Mouse (Mus musculus) MEL (cell line): ENCODE data around the gene Cbarp. TPM values are rescaled to one million over a fixed set of nuclear protein-coding genes. Genes with fewer than 3 reads are reported as not detected.

ENCODE experiments used
- DNase-seq: peaks from one replicate; pipeline ENCODE4 v3.0.0; 2011; ENCODE audit warnings: low read depth, low spot score
- H3K27ac ChIP-seq: 2 replicates; pipeline ENCODE4 v1.5.1; 2012; ENCODE audit warnings: low read depth, mild to moderate bottlenecking, control low read depth, low read length, moderate library complexity; ENCODE audit not compliant: control insufficient read depth
- H3K27me3 ChIP-seq, 2 experiments: fragments of 150-350 bp in 1 of 2; sonication (generic) in 1 of 2; 2 replicates each; pipeline ENCODE4 v1.6.1; 2012; ENCODE audit warnings: low read length in 2 of 2, mild to moderate bottlenecking in 2 of 2, improper control_type of control experiment in 1 of 2, moderate library complexity in 1 of 2; ENCODE audit not compliant: insufficient read depth in 2 of 2, control insufficient read depth in 1 of 2
- H3K36me3 ChIP-seq, 2 experiments: 2 replicates each; pipeline ENCODE4 v1.6.1; 2012 to 2014; ENCODE audit warnings: low read length in 2 of 2, improper control_type of control experiment in 1 of 2, inconsistent platforms in 1 of 2, mild to moderate bottlenecking in 1 of 2; ENCODE audit not compliant: insufficient read depth in 2 of 2, control insufficient read depth in 1 of 2
- H3K4me1 ChIP-seq, 2 experiments: fragments of 150-350 bp in 1 of 2; sonication (generic) in 1 of 2; 2 replicates each; pipeline ENCODE4 v1.6.1; 2012; ENCODE audit warnings: low read length in 2 of 2, improper control_type of control experiment in 1 of 2, mild to moderate bottlenecking in 1 of 2; ENCODE audit not compliant: insufficient read depth in 2 of 2, control insufficient read depth in 1 of 2
- H3K4me3 ChIP-seq, 2 experiments: fragments of 150-350 bp in 1 of 2; sonication (generic) in 1 of 2; 2 replicates each; pipeline ENCODE4 v1.5.1; 2012; ENCODE audit warnings: low read depth in 2 of 2, low read length in 2 of 2, mild to moderate bottlenecking in 2 of 2, moderate library complexity in 2 of 2, control low read depth in 1 of 2, improper control_type of control experiment in 1 of 2; ENCODE audit not compliant: control insufficient read depth in 1 of 2, insufficient read depth in 1 of 2
- H3K79me2 ChIP-seq: 2 replicates; pipeline ENCODE4 v1.6.1; 2012; ENCODE audit warnings: mild to moderate bottlenecking, low read length, moderate library complexity; ENCODE audit not compliant: control insufficient read depth, poor library complexity, insufficient read depth
- H3K9ac ChIP-seq: 2 replicates; pipeline ENCODE4 v1.6.1; 2012; ENCODE audit warnings: low read depth, mild to moderate bottlenecking, control low read depth, low read length, moderate library complexity; ENCODE audit not compliant: control insufficient read depth, poor library complexity, severe bottlenecking
- H3K9me3 ChIP-seq: fragments of 150-350 bp; sonication (generic); replicated peaks from 2 replicates; pipeline ENCODE4 v1.6.1; 2012; ENCODE audit warnings: mild to moderate bottlenecking, low read length, improper control_type of control experiment, moderate library complexity; ENCODE audit not compliant: insufficient read depth
- BHLHE40 ChIP-seq: IDR thresholded peaks from 2 replicates; pipeline ENCODE4 v1.6.1; 2012; ENCODE audit warnings: low read depth, mild to moderate bottlenecking, inconsistent platforms, low read length, improper control_type of control experiment, borderline replicate concordance
- CHD1 ChIP-seq: IDR thresholded peaks from 2 replicates; pipeline ENCODE4 v1.6.1; 2012; ENCODE audit warnings: low read depth, mild to moderate bottlenecking, inconsistent platforms, low read length, improper control_type of control experiment
- CTCF ChIP-seq, 3 experiments: IDR thresholded peaks in 2 of 3; conservative IDR thresholded peaks in 1 of 3; 2 replicates each; pipeline ENCODE4 v1.5.1; 2011 to 2012; ENCODE audit warnings: low read length in 3 of 3, low read depth in 2 of 3, mild to moderate bottlenecking in 2 of 3, improper control_type of control experiment in 1 of 3, inconsistent platforms in 1 of 3, mixed read lengths in 1 of 3, moderate library complexity in 1 of 3; ENCODE audit not compliant: control insufficient read depth in 1 of 3, insufficient read depth in 1 of 3, poor library complexity in 1 of 3, severe bottlenecking in 1 of 3
- ELF1 ChIP-seq: IDR thresholded peaks from 2 replicates; pipeline ENCODE4 v1.6.1; 2014; ENCODE audit warnings: low read depth, mild to moderate bottlenecking, inconsistent platforms, low read length, improper control_type of control experiment, moderate library complexity
- EP300 ChIP-seq, 2 experiments: IDR thresholded peaks; 2 replicates each; pipeline ENCODE4 v1.6.1; 2011; ENCODE audit warnings: improper control_type of control experiment in 2 of 2, low read length in 2 of 2, low read depth in 1 of 2, mild to moderate bottlenecking in 1 of 2
- ETS1 ChIP-seq: IDR thresholded peaks from 2 replicates; pipeline ENCODE4 v1.6.1; 2012; ENCODE audit warnings: low read depth, mild to moderate bottlenecking, inconsistent platforms, low read length, improper control_type of control experiment, moderate library complexity
- GABPA ChIP-seq: IDR thresholded peaks from 2 replicates; pipeline ENCODE4 v1.6.1; 2012; ENCODE audit warnings: low read depth, mild to moderate bottlenecking, inconsistent platforms, low read length, improper control_type of control experiment, moderate library complexity
- GATA1 ChIP-seq: IDR thresholded peaks from 2 replicates; pipeline ENCODE4 v1.6.1; 2011; ENCODE audit warnings: low read depth, low read length, improper control_type of control experiment
- HCFC1 ChIP-seq: IDR thresholded peaks from 2 replicates; pipeline ENCODE4 v1.6.1; 2012; ENCODE audit warnings: low read depth, mild to moderate bottlenecking, inconsistent platforms, low read length, improper control_type of control experiment, moderate library complexity
- JUND ChIP-seq: IDR thresholded peaks from 2 replicates; pipeline ENCODE4 v1.6.1; 2011; ENCODE audit warnings: low read depth, mild to moderate bottlenecking, improper control_type of control experiment, low read length
- KAT2A ChIP-seq: conservative IDR thresholded peaks from 2 replicates; pipeline ENCODE4 v1.6.1; 2012; ENCODE audit warnings: low read depth, low read length, improper control_type of control experiment, inconsistent platforms
- MAX ChIP-seq: IDR thresholded peaks from 2 replicates; pipeline ENCODE4 v1.6.1; 2011; ENCODE audit warnings: low read length, improper control_type of control experiment
- MAZ ChIP-seq: IDR thresholded peaks from 2 replicates; pipeline ENCODE4 v1.6.1; 2012; ENCODE audit warnings: low read depth, mild to moderate bottlenecking, inconsistent platforms, low read length, improper control_type of control experiment
- MEF2A ChIP-seq: IDR thresholded peaks from 2 replicates; pipeline ENCODE4 v1.6.1; 2014; ENCODE audit warnings: low read depth, mild to moderate bottlenecking, inconsistent platforms, low read length, improper control_type of control experiment; ENCODE audit not compliant: poor library complexity, insufficient replicate concordance, severe bottlenecking; ENCODE audit errors: extremely low read depth
- MXI1 ChIP-seq: IDR thresholded peaks from 2 replicates; pipeline ENCODE4 v1.6.1; 2011; ENCODE audit warnings: mild to moderate bottlenecking, low read depth, low read length, improper control_type of control experiment
- MYC ChIP-seq: IDR thresholded peaks from 2 replicates; pipeline ENCODE4 v1.6.1; 2011; ENCODE audit warnings: low read depth, mild to moderate bottlenecking, low read length, improper control_type of control experiment, moderate library complexity
- NELFE ChIP-seq: IDR thresholded peaks from 2 replicates; pipeline ENCODE4 v1.6.1; 2011; ENCODE audit warnings: low read depth, low read length, improper control_type of control experiment
- NRF1 ChIP-seq: IDR thresholded peaks from 2 replicates; pipeline ENCODE4 v1.6.1; 2014; ENCODE audit warnings: low read depth, mild to moderate bottlenecking, inconsistent platforms, low read length, improper control_type of control experiment, moderate library complexity; ENCODE audit not compliant: poor library complexity, insufficient read depth, severe bottlenecking
- POLR2A ChIP-seq, 2 experiments: IDR thresholded peaks; 2 replicates each; pipeline ENCODE4 v1.6.1; 2011 to 2012; ENCODE audit warnings: low read length in 2 of 2, mild to moderate bottlenecking in 2 of 2, control low read depth in 1 of 2, improper control_type of control experiment in 1 of 2, low read depth in 1 of 2, moderate library complexity in 1 of 2; ENCODE audit not compliant: control insufficient read depth in 1 of 2, insufficient read depth in 1 of 2, poor library complexity in 1 of 2
- POLR2AphosphoS2 ChIP-seq: IDR thresholded peaks from 2 replicates; pipeline ENCODE4 v1.6.1; 2011; ENCODE audit warnings: low read length, improper control_type of control experiment
- RAD21 ChIP-seq: IDR thresholded peaks from 2 replicates; pipeline ENCODE4 v1.6.1; 2011; ENCODE audit warnings: mild to moderate bottlenecking, low read depth, low read length, improper control_type of control experiment
- SIN3A ChIP-seq: IDR thresholded peaks from 2 replicates; pipeline ENCODE4 v1.6.1; 2012; ENCODE audit warnings: low read length, improper control_type of control experiment, inconsistent platforms
- TAL1 ChIP-seq: IDR thresholded peaks from 2 replicates; pipeline ENCODE4 v1.6.1; 2012; ENCODE audit warnings: mild to moderate bottlenecking, inconsistent platforms, low read length, moderate library complexity, mixed read lengths
- TBP ChIP-seq: IDR thresholded peaks from 2 replicates; pipeline ENCODE4 v1.8.0; 2011; ENCODE audit warnings: low read depth, low read length, improper control_type of control experiment
- TCF12 ChIP-seq: IDR thresholded peaks from 2 replicates; pipeline ENCODE4 v1.6.1; 2014; ENCODE audit warnings: low read depth, mild to moderate bottlenecking, inconsistent platforms, low read length, improper control_type of control experiment, moderate library complexity
- UBTF ChIP-seq: IDR thresholded peaks from 2 replicates; pipeline ENCODE4 v1.6.1; 2012; ENCODE audit warnings: low read depth, mild to moderate bottlenecking, inconsistent platforms, low read length, improper control_type of control experiment, moderate library complexity, borderline replicate concordance; ENCODE audit not compliant: insufficient read depth
- ZC3H11A ChIP-seq: IDR thresholded peaks from 2 replicates; pipeline ENCODE4 v1.6.1; 2012; ENCODE audit warnings: low read depth, mild to moderate bottlenecking, inconsistent platforms, low read length, improper control_type of control experiment
- ZKSCAN1 ChIP-seq: IDR thresholded peaks from 2 replicates; pipeline ENCODE4 v1.6.1; 2012; ENCODE audit warnings: low read depth, mild to moderate bottlenecking, inconsistent platforms, low read length, improper control_type of control experiment, moderate library complexity
- ZMIZ1 ChIP-seq: IDR thresholded peaks from 2 replicates; pipeline ENCODE4 v1.6.1; 2012; ENCODE audit warnings: low read depth, mild to moderate bottlenecking, inconsistent platforms, low read length, improper control_type of control experiment, moderate library complexity
- polyA plus RNA-seq, 2 experiments: library from polyadenylated mRNA; stranded (reverse) in 1 of 2; unstranded in 1 of 2; fragments of >175 nt in 1 of 2; fragments of >200 nt in 1 of 2; gene quantifications; 2 replicates each; pipeline versions ENCODE4 v1.2.1 to v1.2.4; 2012; ENCODE audit warnings: low replicate concordance in 2 of 2, low read depth in 1 of 2; ENCODE audit not compliant: insufficient read length in 2 of 2, insufficient read depth in 1 of 2, missing spikeins in 1 of 2
- total RNA-seq: library from RNA; depleted of rRNA; stranded (reverse); fragments of 300-350 nt; gene quantifications from 2 replicates; pipeline ENCODE4 v1.2.3, GENCODE M21; 2012

Gene Cbarp
- total and polyA plus RNA-seq, 3 experiments: 6.8 to 19.3 TPM; not detected in 1

DNA sequence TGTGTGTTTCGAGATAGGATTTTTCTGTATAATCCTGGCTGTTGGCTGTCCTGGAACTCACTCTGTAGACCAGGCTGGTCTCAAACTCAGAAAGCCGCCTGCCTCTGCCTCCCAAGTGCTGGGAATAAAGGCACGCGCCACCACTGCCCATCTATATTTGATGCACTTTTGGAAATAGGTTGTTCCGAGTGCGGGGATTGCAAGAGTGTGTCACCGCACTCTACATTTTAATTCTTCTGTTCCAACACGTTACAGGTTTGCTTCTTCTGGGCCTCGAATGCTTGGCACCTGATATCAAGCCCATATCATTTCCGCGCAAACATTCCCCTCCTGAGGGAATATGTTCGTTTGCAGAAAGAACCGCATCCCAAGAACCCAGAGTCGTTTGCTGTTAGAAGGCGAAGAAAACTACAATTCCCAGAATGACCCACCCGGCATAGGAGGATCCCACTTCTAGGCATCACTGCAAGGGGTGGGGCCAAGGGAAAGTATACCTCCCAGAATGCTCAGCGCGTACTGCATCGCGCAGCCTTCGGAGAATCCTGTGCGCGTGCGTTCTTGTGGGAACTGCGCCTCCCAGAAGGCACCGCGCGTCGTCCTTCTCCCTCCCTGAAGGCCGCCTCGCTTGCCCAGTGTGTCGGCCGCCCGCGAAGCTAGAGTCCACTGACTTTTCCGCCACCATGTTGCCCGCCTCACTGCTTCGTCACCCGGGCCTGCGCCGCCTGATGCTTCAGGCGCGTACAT, 1.3 kb upstream of the Cbarp start:
- Histone ChIP-seq H3K36me3 (peaks cover 0 to 19% of the 10 kb centered on the region in 2 experiments; a peak in 2 of 4 replicates), H3K9ac (peak overlapping the region; percentile 89), H3K79me2 (peaks cover 29% of the 10 kb centered on the region), H3K4me3 (peak overlapping the region; percentile 72 to 79), H3K9me3 (no peaks in the 10 kb centered on the region), H3K27me3 (no peaks in the 10 kb centered on the region), H3K4me1 (peaks cover 0 to 42% of the 10 kb centered on the region in 2 experiments; a peak in 3 of 4 replicates), H3K27ac (peak overlapping the region; percentile 86)
- TF ChIP-seq GABPA (no peak), NELFE (peak; percentile 96), ETS1 (peak; percentile 45; the same call in 1 of the 2 replicates), CTCF (IDR thresholded peaks at IDR 0.05 in 2 of 3, conservative IDR thresholded peaks at IDR 0.05 in 1 of 3; ENCODE audit: control insufficient read depth in 1 of 3, insufficient read depth in 1 of 3, low read depth in 2 of 3, low read length in 3 of 3, poor library complexity in 1 of 3, severe bottlenecking in 1 of 3) (no peak), CHD1 (no peak), POLR2AphosphoS2 (peak; percentile 91), JUND (no peak), BHLHE40 (no peak), UBTF (no peak), ELF1 (peak; percentile 57), MAX (peak; percentile 96), HCFC1 (peak; percentile 98), SIN3A (peak; percentile 86; the same call in 1 of the 2 replicates), ZC3H11A (no peak), POLR2A (IDR thresholded peaks at IDR 0.05; ENCODE audit: control insufficient read depth in 1 of 2, insufficient read depth in 1 of 2, low read depth in 1 of 2, low read length in 2 of 2, poor library complexity in 1 of 2) (peak; percentile 77 to 91; a peak in 3 of 4 replicates), EP300 (IDR thresholded peaks at IDR 0.05; ENCODE audit: low read depth in 1 of 2, low read length in 2 of 2) (no peak), TCF12 (peak; percentile 58), RAD21 (no peak), ZKSCAN1 (no peak), MEF2A (no peak), TAL1 (no peak), ZMIZ1 (peak; percentile 78; the same call in 1 of the 2 replicates), MAZ (peak; percentile 76; the same call in 1 of the 2 replicates), NRF1 (peak; percentile 85), KAT2A (peak; percentile 91), MXI1 (peak; percentile 79), TBP (peak; percentile 54; the same call in 1 of the 2 replicates), MYC (peak; percentile 84), GATA1 (no peak)
- peak; percentile 99 for DNase-seq
